Mouse (Mus musculus): ENCODE measurements around the gene Olfr781. TPM values are rescaled to one million over a fixed set of nuclear protein-coding genes. Genes with fewer than 3 reads are reported as not detected.

Olfr781 gene
- polyA plus RNA-seq, 1 experiment from 2014 or later: not detected

Other genes with a start within 250 kb of the Olfr781 start
- not detected in 2 replicates for gene Olfr767, start 245.9 kb upstream of the Olfr781 start, polyA plus RNA-seq (2015; fragmentation: Nextera tagmentation; extraction: Ambion mirVana)
- gene Olfr768, start 229.5 kb upstream of the Olfr781 start, polyA plus RNA-seq (2015; fragmentation: Nextera tagmentation; extraction: Ambion mirVana): not detected in 2 replicates
- not detected in 2 replicates for gene Olfr769, start 211.0 kb upstream of the Olfr781 start, polyA plus RNA-seq (2015; fragmentation: Nextera tagmentation; extraction: Ambion mirVana)
- gene Olfr770, start 189.9 kb upstream of the Olfr781 start, polyA plus RNA-seq (2015; fragmentation: Nextera tagmentation; extraction: Ambion mirVana): not detected in 2 replicates
- not detected in 2 replicates for gene Olfr771, start 164.1 kb upstream of the Olfr781 start, polyA plus RNA-seq (2015; fragmentation: Nextera tagmentation; extraction: Ambion mirVana)
- gene Olfr772, start 150.9 kb upstream of the Olfr781 start, polyA plus RNA-seq (2015; fragmentation: Nextera tagmentation; extraction: Ambion mirVana): not detected in 2 replicates
- gene Olfr773, start 141.4 kb upstream of the Olfr781 start, polyA plus RNA-seq (2015; fragmentation: Nextera tagmentation; extraction: Ambion mirVana): not detected in 2 replicates
- not detected in 2 replicates for gene Olfr774, start 92.7 kb upstream of the Olfr781 start, polyA plus RNA-seq (2015; fragmentation: Nextera tagmentation; extraction: Ambion mirVana)
- gene Olfr775, start 80.4 kb upstream of the Olfr781 start, polyA plus RNA-seq (2015; fragmentation: Nextera tagmentation; extraction: Ambion mirVana): not detected in 2 replicates
- not detected in 2 replicates for gene Olfr776, start 69.7 kb upstream of the Olfr781 start, polyA plus RNA-seq (2015; fragmentation: Nextera tagmentation; extraction: Ambion mirVana)
- not detected in 2 replicates for gene Olfr777, start 57.4 kb upstream of the Olfr781 start, polyA plus RNA-seq (2015; fragmentation: Nextera tagmentation; extraction: Ambion mirVana)
- gene Olfr780, start 10.7 kb upstream of the Olfr781 start, polyA plus RNA-seq (2015; fragmentation: Nextera tagmentation; extraction: Ambion mirVana): not detected in 2 replicates
- not detected in 2 replicates for gene Olfr782, start 20.0 kb downstream of the Olfr781 start, polyA plus RNA-seq (2015; fragmentation: Nextera tagmentation; extraction: Ambion mirVana)
- 0.07 and 0.15 TPM in 2 replicates for gene Olfr784, start 55.2 kb downstream of the Olfr781 start, polyA plus RNA-seq (2015; fragmentation: Nextera tagmentation; extraction: Ambion mirVana)
- gene Olfr785, start 76.6 kb downstream of the Olfr781 start, polyA plus RNA-seq (2015; fragmentation: Nextera tagmentation; extraction: Ambion mirVana): not detected in 2 replicates
- gene Olfr786, start 98.5 kb downstream of the Olfr781 start, polyA plus RNA-seq (2015; fragmentation: Nextera tagmentation; extraction: Ambion mirVana): not detected in 2 replicates
- not detected in 2 replicates for gene Olfr787, start 133.0 kb downstream of the Olfr781 start, polyA plus RNA-seq (2015; fragmentation: Nextera tagmentation; extraction: Ambion mirVana)
- not detected in 2 replicates for gene Olfr788, start 142.1 kb downstream of the Olfr781 start, polyA plus RNA-seq (2015; fragmentation: Nextera tagmentation; extraction: Ambion mirVana)
- not detected in 2 replicates for gene Olfr789, start 155.9 kb downstream of the Olfr781 start, polyA plus RNA-seq (2015; fragmentation: Nextera tagmentation; extraction: Ambion mirVana)
- gene Olfr790, start 169.6 kb downstream of the Olfr781 start, polyA plus RNA-seq (2015; fragmentation: Nextera tagmentation; extraction: Ambion mirVana): not detected in 2 replicates
- not detected in 2 replicates for gene Olfr791, start 192.9 kb downstream of the Olfr781 start, polyA plus RNA-seq (2015; fragmentation: Nextera tagmentation; extraction: Ambion mirVana)
- gene Olfr792, start 210.3 kb downstream of the Olfr781 start, polyA plus RNA-seq (2015; fragmentation: Nextera tagmentation; extraction: Ambion mirVana): not detected in 2 replicates
- gene Olfr794, start 238.8 kb downstream of the Olfr781 start, polyA plus RNA-seq (2015; fragmentation: Nextera tagmentation; extraction: Ambion mirVana): not detected in 2 replicates